Mouse (Mus musculus): ENCODE results near the gene Rhoh. TPM values are rescaled to one million over a fixed set of nuclear protein-coding genes. Genes with fewer than 3 reads are reported as not detected.
A peak's percentile ranks its signal among the peaks of the same experiment; 100 is the strongest.

Gene Rhoh
- polyA plus RNA-seq, 1 experiment: 135 TPM

DNA sequence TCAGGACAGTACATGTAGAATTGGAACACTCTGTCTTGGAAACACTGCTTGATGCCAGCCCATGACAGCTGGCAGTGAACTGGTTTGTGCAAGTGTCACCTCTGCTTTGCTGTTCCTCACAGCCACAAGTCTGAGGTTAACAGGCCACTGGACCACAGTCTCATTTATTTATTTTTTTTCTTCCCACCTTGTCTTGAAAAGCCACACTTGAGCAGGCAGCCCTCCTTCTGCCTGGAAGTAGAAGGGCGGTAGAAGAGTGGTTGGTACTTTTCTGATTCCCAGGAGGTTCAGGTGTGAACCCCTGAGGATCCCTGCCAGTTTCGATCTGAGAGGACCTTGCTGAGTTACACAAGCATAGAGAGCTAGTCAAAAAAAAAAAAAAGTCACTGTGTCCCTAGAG, 72.8 kb downstream of the Rhoh start:
- WGBS: 55% methylated on average over 2 of the region's 2 CpGs
- H3K27ac ChIP-seq (ENCODE audit: control insufficient read depth, insufficient read depth, low read length): peak overlapping the region; percentile 46
- no peak overlapping the region for H3K4me3 ChIP-seq (ENCODE audit: control insufficient read depth, insufficient read depth, low read length)
- H3K27me3 ChIP-seq (ENCODE audit: control insufficient read depth, insufficient read depth, low read length): no peaks in the 10 kb centered on the region
- H3K36me3 ChIP-seq (ENCODE audit: control insufficient read depth, insufficient read depth, low read length): no peaks in the 10 kb centered on the region
- H3K4me1 ChIP-seq (replicated peaks; ENCODE audit: control insufficient read depth, insufficient read depth, low read length): peaks cover 31% of the 10 kb centered on the region
- DNase-seq: no peak
- TF ChIP-seq POLR2A (IDR thresholded peaks at IDR 0.05; ENCODE audit: control insufficient read depth, extremely low read depth, insufficient read depth, low read length, poor library complexity) (no peak), CTCF (IDR thresholded peaks at IDR 0.05; ENCODE audit: borderline replicate concordance, control insufficient read depth, extremely low read depth, insufficient read depth, low read length, poor library complexity) (no peak)

DNA sequence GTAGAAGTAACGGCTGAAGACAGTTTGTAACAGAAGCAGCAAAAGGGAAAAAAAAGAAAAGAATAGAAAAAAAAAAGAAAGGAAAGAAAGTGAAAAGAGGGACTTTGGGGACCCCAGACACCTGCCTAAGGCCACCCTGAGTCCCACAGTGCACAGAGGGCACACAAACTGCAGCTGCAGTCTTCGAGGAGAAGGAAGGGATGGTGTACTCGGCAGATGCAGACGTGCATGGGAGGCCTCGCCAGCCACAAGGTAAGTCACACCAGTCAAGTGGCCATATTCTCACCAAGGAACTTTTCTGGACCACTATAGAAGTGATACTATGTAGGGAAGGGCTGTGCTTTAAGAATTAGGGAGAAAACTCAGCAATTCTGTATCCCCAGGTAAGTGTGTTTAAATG, 73.8 kb downstream of the Rhoh start, which contains the start of gene Chrna9:
TSS of gene Chrna9 (plus strand) at position 139 of the 400 bp plus-strand sequence.
- TF ChIP-seq POLR2A (IDR thresholded peaks at IDR 0.05; ENCODE audit: control insufficient read depth, extremely low read depth, insufficient read depth, low read length, poor library complexity): peak; percentile 76
- TF ChIP-seq CTCF (IDR thresholded peaks at IDR 0.05; ENCODE audit: borderline replicate concordance, control insufficient read depth, extremely low read depth, insufficient read depth, low read length, poor library complexity): no peak
- peaks cover 31% of the 10 kb centered on the region for H3K4me1 ChIP-seq (replicated peaks; ENCODE audit: control insufficient read depth, insufficient read depth, low read length)
- no peaks in the 10 kb centered on the region for H3K36me3 ChIP-seq (ENCODE audit: control insufficient read depth, insufficient read depth, low read length)
- no peaks in the 10 kb centered on the region for H3K27me3 ChIP-seq (ENCODE audit: control insufficient read depth, insufficient read depth, low read length)
- DNase-seq: peak; percentile 72
- WGBS: 6% methylated on average over 5 of the region's 5 CpGs
- H3K27ac ChIP-seq (ENCODE audit: control insufficient read depth, insufficient read depth, low read length): peak within 1 kb of the TSS; percentile 100
- peak within 1 kb of the TSS; percentile 80 for H3K4me3 ChIP-seq (ENCODE audit: control insufficient read depth, insufficient read depth, low read length)

GRCm38 (mm10) chr5:65937011-65937726, 76.2 kb downstream of the Rhoh start:
- no peaks in the 10 kb centered on the region for H3K27me3 ChIP-seq (ENCODE audit: control insufficient read depth, insufficient read depth, low read length)
- TF ChIP-seq CTCF (IDR thresholded peaks at IDR 0.05; ENCODE audit: borderline replicate concordance, control insufficient read depth, extremely low read depth, insufficient read depth, low read length, poor library complexity) (no peak), POLR2A (IDR thresholded peaks at IDR 0.05; ENCODE audit: control insufficient read depth, extremely low read depth, insufficient read depth, low read length, poor library complexity) (0 out of 2 replicates have a peak, but pooled peaks have one; percentile 21)
- 10% methylated on average over 11 of the region's 11 CpGs for WGBS
- H3K4me1 ChIP-seq (replicated peaks; ENCODE audit: control insufficient read depth, insufficient read depth, low read length): peaks cover 35% of the 10 kb centered on the region
- H3K27ac ChIP-seq (ENCODE audit: control insufficient read depth, insufficient read depth, low read length): peak overlapping the region; percentile 100
- no peak for DNase-seq
- peak overlapping the region; percentile 76 for H3K4me3 ChIP-seq (ENCODE audit: control insufficient read depth, insufficient read depth, low read length)
- H3K36me3 ChIP-seq (ENCODE audit: control insufficient read depth, insufficient read depth, low read length): peaks cover 6% of the 10 kb centered on the region

DNA sequence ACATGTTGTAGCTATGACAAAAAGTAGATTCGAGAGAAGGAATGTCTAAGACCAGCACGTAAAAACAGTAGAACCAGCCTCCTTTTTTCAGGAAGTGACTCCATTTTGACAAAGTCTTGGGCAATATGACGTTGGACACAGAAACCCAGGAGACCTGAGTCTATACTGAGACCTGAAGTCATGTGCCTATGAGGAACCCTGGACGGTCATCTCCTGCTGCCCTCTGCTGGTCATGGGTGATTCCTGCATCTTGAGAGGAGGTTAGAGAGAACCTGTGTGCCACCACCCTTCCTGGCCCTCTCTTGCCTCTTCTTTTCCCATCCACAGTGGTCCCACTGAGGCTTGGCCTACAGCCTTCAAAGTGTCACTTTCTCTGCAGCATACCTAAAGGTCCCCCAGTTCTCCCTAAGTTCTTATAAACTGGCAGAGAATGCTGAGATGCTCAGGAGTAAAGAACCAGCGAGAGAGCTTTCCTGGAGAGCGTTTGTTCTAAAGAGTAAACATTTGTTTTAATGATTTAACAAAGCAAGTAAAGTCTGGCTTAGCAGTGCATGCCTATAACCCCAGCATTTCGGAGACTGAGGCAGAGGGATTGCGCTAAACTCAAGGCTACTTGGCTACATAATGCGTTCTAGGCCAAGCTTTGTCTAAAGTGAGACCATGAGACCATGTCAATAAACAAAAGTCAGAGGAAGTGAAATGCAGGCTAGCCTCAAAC, 77.1 kb downstream of the Rhoh start:
- Histone ChIP-seq H3K27me3 (ENCODE audit: control insufficient read depth, insufficient read depth, low read length) (no peaks in the 10 kb centered on the region), H3K27ac (ENCODE audit: control insufficient read depth, insufficient read depth, low read length) (peak overlapping the region; percentile 52), H3K4me3 (ENCODE audit: control insufficient read depth, insufficient read depth, low read length) (no peak overlapping the region), H3K4me1 (replicated peaks; ENCODE audit: control insufficient read depth, insufficient read depth, low read length) (peaks cover 35% of the 10 kb centered on the region), H3K36me3 (ENCODE audit: control insufficient read depth, insufficient read depth, low read length) (peaks cover 16% of the 10 kb centered on the region)
- TF ChIP-seq CTCF (IDR thresholded peaks at IDR 0.05; ENCODE audit: borderline replicate concordance, control insufficient read depth, extremely low read depth, insufficient read depth, low read length, poor library complexity) (peak; percentile 65; the same call in 1 of the 2 replicates), POLR2A (IDR thresholded peaks at IDR 0.05; ENCODE audit: control insufficient read depth, extremely low read depth, insufficient read depth, low read length, poor library complexity) (no peak)
- DNase-seq: peak; percentile 92
- WGBS: 56% methylated on average over 9 of the region's 9 CpGs

GRCm38 (mm10) chr5:65941145-65941544, 80.1 kb downstream of the Rhoh start:
- Histone ChIP-seq H3K27ac (ENCODE audit: control insufficient read depth, insufficient read depth, low read length) (no peak overlapping the region), H3K36me3 (ENCODE audit: control insufficient read depth, insufficient read depth, low read length) (peaks cover 30% of the 10 kb centered on the region), H3K27me3 (ENCODE audit: control insufficient read depth, insufficient read depth, low read length) (no peaks in the 10 kb centered on the region), H3K4me1 (replicated peaks; ENCODE audit: control insufficient read depth, insufficient read depth, low read length) (peaks cover 26% of the 10 kb centered on the region), H3K4me3 (ENCODE audit: control insufficient read depth, insufficient read depth, low read length) (no peak overlapping the region)
- no peak for DNase-seq
- TF ChIP-seq CTCF (IDR thresholded peaks at IDR 0.05; ENCODE audit: borderline replicate concordance, control insufficient read depth, extremely low read depth, insufficient read depth, low read length, poor library complexity) (no peak), POLR2A (IDR thresholded peaks at IDR 0.05; ENCODE audit: control insufficient read depth, extremely low read depth, insufficient read depth, low read length, poor library complexity) (no peak)
- 55% methylated on average over 4 of the region's 4 CpGs for WGBS

Other genes with a start within 250 kb of the Rhoh start
- 51.7 and 52.2 TPM in 2 replicates for gene Pds5a, start 162.9 kb upstream of the Rhoh start, polyA plus RNA-seq (2012; rRNA removed)
- gene N4bp2, start 97.7 kb upstream of the Rhoh start, polyA plus RNA-seq (2012; rRNA removed): 22.0 and 32.2 TPM in 2 replicates
- gene Chrna9, start 73.7 kb downstream of the Rhoh start, polyA plus RNA-seq (2012; rRNA removed): 212 and 251 TPM in 2 replicates
- gene 9130230L23Rik, start 143.1 kb downstream of the Rhoh start, polyA plus RNA-seq (2012; rRNA removed): 0.08 and 0.35 TPM in 2 replicates